Mouse (Mus musculus): ENCODE measurements around the gene Gm43738. TPM values are rescaled to one million over a fixed set of nuclear protein-coding genes. Genes with fewer than 3 reads are reported as not detected.

The Gm43738 gene
- polyA plus RNA-seq, 1 experiment from 2014 or later, result not detected

DNA sequence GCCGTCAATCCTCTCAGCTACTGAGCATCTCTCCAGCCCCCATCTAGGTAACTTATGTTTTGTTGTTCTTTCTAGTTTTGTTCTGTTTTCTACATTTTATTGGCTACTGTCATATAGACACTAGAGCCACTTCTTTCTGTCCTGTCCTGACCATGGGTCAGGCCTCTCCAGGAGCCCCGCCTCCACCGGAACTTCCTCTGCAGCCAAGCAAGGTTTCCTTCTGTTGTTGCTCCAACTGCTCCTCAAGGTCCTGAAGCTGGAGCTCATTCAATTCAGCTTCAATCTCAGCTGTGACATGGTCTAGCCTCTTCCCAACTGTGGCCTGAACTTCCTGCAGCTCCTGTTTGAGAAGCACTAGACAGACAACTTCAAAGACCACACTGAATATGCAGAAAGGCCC, 29.0 kb upstream of the Gm43738 start:
- ATAC-seq (ENCODE audit: low FRiP score, low read depth), result no peak
- H3K4me2 ChIP-seq (replicated peaks), result no peak overlapping the region
- 98% methylated on average over 3 of the region's 3 CpGs for WGBS

DNA sequence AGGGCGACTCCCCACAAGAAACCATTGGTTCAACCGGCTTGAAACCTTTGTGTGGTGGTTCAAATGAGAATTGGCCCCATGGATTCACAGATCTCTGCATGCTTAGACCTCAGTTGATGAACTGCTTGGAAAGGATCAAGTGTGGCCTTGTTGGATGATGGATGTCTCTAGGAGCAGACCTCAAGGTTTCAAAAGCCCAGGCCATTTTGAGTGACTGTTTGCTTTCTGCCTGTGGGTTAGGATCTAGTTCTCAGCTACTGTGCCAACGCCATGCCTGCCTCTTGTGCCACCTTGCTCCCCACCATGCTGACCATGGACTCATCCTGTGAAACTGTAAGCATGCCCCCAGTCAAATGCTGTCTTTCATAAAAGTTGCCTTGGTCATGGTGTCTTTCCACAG, 25.1 kb upstream of the Gm43738 start:
- H3K27ac ChIP-seq, result no peak overlapping the region
- no peaks in the 10 kb centered on the region for H3K27me3 ChIP-seq (replicated peaks)
- H3K4me3 ChIP-seq, result no peak overlapping the region
- no peaks in the 10 kb centered on the region for H3K4me1 ChIP-seq
- no peak overlapping the region for H3K4me2 ChIP-seq (replicated peaks)
- H3K9me3 ChIP-seq, result no peaks in the 10 kb centered on the region
- H3K9ac ChIP-seq, result no peak overlapping the region
- H3K36me3 ChIP-seq, result no peaks in the 10 kb centered on the region
- 92% methylated on average over 3 of the region's 3 CpGs for WGBS
- ATAC-seq (ENCODE audit: low FRiP score, low read depth), result no peak

More for the DNA sequence above, 29.0 kb upstream of the Gm43738 start:
- H3K9ac ChIP-seq, result no peak overlapping the region
- no peaks in the 10 kb centered on the region; the same call in none of the 2 replicates for H3K27me3 ChIP-seq (replicated peaks)
- H3K9me3 ChIP-seq, result no peaks in the 10 kb centered on the region
- peaks cover 7% of the 10 kb centered on the region for H3K4me1 ChIP-seq
- no peaks in the 10 kb centered on the region for H3K36me3 ChIP-seq
- H3K4me3 ChIP-seq, result no peak overlapping the region
- no peak overlapping the region for H3K27ac ChIP-seq

DNA sequence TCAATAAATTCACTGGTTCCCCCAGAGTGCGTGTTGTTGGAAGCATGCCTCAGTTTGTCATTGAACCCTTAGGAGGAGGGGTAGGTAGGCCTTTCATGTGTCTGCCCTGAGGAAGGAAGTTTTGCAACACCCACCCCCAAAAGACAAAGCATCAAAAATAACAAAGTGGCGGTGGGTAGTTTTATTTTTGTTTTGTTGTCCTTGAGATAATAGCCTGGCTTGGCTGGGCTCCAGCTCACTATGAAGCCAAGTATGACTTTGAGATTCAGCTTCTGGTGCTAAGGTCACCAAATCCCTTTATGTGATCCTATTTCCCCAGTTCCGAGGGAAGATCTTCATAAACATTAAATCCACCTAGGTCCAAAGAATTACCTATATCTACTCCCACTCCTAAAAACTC, 23.3 kb upstream of the Gm43738 start:
- Histone ChIP-seq H3K27ac (no peak overlapping the region), H3K36me3 (no peaks in the 10 kb centered on the region), H3K9me3 (no peaks in the 10 kb centered on the region), H3K4me3 (no peak overlapping the region), H3K27me3 (replicated peaks) (no peaks in the 10 kb centered on the region), H3K4me1 (no peaks in the 10 kb centered on the region), H3K9ac (no peak overlapping the region), H3K4me2 (replicated peaks) (no peak overlapping the region)
- no peak for ATAC-seq (ENCODE audit: low FRiP score, low read depth)
- 89% methylated on average over 3 of the region's 3 CpGs for WGBS

DNA sequence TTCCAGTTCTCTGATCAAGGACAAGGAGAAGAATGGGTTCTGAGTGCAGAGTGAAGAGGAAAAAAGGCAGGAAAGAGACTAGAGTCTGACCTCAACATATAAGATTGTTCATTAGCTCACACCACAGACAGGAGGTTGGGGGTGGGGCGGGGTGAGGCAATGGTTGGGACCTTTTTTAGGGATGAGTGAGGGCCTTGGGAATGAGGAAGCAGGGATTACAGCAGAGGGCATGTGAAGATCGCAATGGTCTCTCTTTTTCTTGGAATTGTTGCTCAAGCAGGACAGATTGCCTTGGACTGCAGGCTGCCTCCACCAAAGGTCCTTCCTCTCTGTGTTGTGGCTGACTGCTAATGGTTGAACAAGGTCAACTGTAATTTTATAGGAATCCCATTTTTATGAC, 22.4 kb upstream of the Gm43738 start:
- no peaks in the 10 kb centered on the region for H3K36me3 ChIP-seq
- no peak overlapping the region for H3K27ac ChIP-seq
- ATAC-seq (ENCODE audit: low FRiP score, low read depth), result no peak
- no peaks in the 10 kb centered on the region for H3K27me3 ChIP-seq (replicated peaks)
- no peaks in the 10 kb centered on the region for H3K9me3 ChIP-seq
- H3K9ac ChIP-seq, result no peak overlapping the region
- no peak overlapping the region for H3K4me3 ChIP-seq
- H3K4me2 ChIP-seq (replicated peaks), result no peak overlapping the region
- 78% methylated on average over 2 of the region's 2 CpGs for WGBS
- no peaks in the 10 kb centered on the region for H3K4me1 ChIP-seq

DNA sequence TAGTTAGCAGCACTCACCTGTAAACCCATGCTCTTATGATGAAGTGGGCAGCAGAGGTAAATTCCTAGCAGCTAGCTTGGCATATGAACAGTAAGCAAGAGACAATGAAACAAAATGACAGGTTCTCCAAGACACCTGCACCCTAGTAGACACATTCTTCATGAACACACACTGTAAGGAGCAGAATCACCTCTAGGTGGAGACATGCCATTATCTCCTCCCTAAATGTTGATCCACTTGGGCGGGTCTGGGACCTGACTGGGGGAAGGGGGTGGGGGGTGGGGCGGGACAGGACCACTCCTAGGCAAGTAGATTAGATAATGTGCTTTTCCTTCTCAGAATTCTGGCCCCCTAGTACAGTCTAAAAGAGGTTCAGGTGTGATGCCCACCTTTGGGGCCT, 14.6 kb upstream of the Gm43738 start:
- H3K4me1 ChIP-seq, result no peaks in the 10 kb centered on the region
- no peak overlapping the region for H3K27ac ChIP-seq
- no peak overlapping the region for H3K9ac ChIP-seq
- 3% methylated on average over 2 of the region's 2 CpGs for WGBS
- H3K4me2 ChIP-seq (replicated peaks), result no peak overlapping the region
- ATAC-seq (ENCODE audit: low FRiP score, low read depth), result no peak
- no peaks in the 10 kb centered on the region for H3K36me3 ChIP-seq
- H3K9me3 ChIP-seq, result no peaks in the 10 kb centered on the region
- H3K27me3 ChIP-seq (replicated peaks), result no peaks in the 10 kb centered on the region
- no peak overlapping the region for H3K4me3 ChIP-seq

DNA sequence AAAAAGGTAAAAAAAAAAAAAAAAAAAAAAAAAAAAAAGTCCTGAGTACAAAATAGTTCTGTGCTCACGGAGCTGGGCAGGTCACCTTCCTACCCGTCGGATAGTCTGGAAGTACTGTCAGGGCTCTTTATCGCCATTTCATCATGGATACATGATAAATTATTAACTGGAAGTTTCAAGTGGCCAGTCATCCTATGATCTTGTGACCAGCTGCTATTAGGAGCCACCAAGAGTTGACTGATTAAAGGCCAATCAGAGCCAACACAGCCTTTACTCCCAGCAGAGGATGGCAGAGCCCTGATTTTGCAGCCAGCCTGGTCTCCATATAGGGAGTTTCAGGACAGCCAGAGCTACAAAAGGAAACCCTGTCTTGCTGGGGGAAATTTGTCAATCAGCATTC, 12.2 kb upstream of the Gm43738 start:
- 88% methylated on average over 4 of the region's 4 CpGs for WGBS
- no peak for ATAC-seq (ENCODE audit: low FRiP score, low read depth)
- H3K4me1 ChIP-seq, result no peaks in the 10 kb centered on the region

DNA sequence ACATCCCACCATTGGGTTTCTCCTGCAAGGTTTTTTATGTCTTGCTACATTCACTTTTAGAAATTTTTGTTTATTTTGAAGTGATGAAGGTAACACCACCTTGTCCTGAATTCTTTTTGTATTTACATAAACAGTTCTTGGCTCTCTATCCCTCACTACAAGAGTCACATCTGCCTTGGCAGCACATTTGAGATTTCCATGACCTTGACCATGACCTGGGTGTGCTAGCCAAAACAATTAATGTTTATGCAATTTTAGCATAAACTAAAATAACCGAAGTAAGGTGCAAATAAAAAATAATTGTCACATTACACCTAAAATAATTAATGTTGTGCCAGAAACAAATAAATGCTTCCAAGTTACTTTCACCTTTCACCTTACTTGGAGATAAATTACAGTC, 7.2 kb upstream of the Gm43738 start:
- Histone ChIP-seq H3K4me2 (replicated peaks) (no peak overlapping the region), H3K4me1 (no peaks in the 10 kb centered on the region), H3K27me3 (replicated peaks) (no peaks in the 10 kb centered on the region), H3K36me3 (no peaks in the 10 kb centered on the region), H3K4me3 (no peak overlapping the region), H3K9me3 (no peaks in the 10 kb centered on the region), H3K9ac (no peak overlapping the region), H3K27ac (no peak overlapping the region)
- 72% methylated on average over 1 of the region's 1 CpGs for WGBS
- ATAC-seq (ENCODE audit: low FRiP score, low read depth), result no peak

More for the DNA sequence above, 12.2 kb upstream of the Gm43738 start:
- no peak overlapping the region for H3K4me3 ChIP-seq
- no peaks in the 10 kb centered on the region for H3K9me3 ChIP-seq
- H3K9ac ChIP-seq, result no peak overlapping the region
- H3K36me3 ChIP-seq, result no peaks in the 10 kb centered on the region
- no peak overlapping the region for H3K27ac ChIP-seq
- no peak overlapping the region for H3K4me2 ChIP-seq (replicated peaks)
- H3K27me3 ChIP-seq (replicated peaks), result no peaks in the 10 kb centered on the region

DNA sequence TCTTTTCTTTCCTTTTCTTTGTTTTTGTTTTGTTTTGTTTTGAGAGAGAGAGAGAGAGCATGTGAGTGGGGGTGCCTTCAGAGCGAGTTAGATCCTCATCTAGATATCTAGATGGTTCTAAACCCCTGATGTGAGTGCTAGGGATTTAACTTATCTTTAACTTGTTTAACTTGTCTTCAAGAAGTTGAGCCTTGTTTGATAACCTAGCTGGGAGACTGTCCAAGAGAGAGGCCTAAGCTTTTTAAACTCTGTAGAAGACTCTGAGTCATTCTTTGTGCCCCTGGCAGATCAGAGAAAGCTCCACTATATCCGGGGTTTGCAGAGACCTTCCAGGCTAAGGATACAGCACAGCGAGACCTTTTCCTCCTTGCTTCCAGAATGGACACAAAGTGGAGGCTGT, 6.6 kb upstream of the Gm43738 start:
- no peak overlapping the region for H3K4me2 ChIP-seq (replicated peaks)
- no peaks in the 10 kb centered on the region for H3K27me3 ChIP-seq (replicated peaks)
- no peak overlapping the region for H3K9ac ChIP-seq
- H3K9me3 ChIP-seq, result no peaks in the 10 kb centered on the region
- WGBS, result 76% methylated on average over 3 of the region's 3 CpGs
- H3K36me3 ChIP-seq, result no peaks in the 10 kb centered on the region
- no peaks in the 10 kb centered on the region for H3K4me1 ChIP-seq
- H3K4me3 ChIP-seq, result no peak overlapping the region
- ATAC-seq (ENCODE audit: low FRiP score, low read depth), result no peak
- H3K27ac ChIP-seq, result no peak overlapping the region

DNA sequence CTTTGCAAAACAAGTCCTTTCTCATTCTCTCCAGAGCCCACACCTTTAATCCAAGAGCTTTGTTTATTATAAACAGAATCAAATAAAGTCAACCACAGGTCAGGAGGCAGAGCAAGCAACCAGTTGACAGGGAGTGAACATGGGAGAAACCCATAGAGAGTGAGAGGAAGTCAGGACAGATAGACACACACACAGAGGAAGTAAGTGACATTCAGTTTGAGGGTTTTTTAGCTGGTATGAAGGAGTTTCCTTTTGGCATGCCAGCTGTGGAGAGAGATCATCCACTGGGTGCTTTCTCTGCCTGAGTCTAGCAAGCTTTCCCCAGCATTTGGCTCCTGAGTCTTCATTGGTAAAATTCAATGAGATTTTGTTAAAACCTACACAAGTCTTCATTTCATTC, 6.0 kb upstream of the Gm43738 start:
- Histone ChIP-seq H3K27ac (no peak overlapping the region), H3K4me2 (replicated peaks) (no peak overlapping the region), H3K9ac (no peak overlapping the region), H3K36me3 (no peaks in the 10 kb centered on the region), H3K27me3 (replicated peaks) (no peaks in the 10 kb centered on the region), H3K9me3 (no peaks in the 10 kb centered on the region), H3K4me1 (no peaks in the 10 kb centered on the region), H3K4me3 (no peak overlapping the region)
- no peak for ATAC-seq (ENCODE audit: low FRiP score, low read depth)

DNA sequence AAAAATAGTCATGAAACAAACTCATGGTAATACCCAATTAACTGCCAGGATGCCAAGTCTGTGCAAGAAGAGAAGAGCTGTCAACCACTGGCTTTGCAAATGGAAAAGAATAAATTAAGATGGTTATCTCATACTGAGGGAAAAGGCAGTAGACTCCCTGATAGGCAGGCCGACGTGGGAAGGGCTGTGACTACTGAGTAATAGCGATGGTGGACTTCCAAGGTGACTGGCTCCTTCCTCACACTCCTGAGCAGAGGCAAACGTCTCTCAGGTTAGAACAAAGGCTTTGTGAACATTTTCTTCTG, 2.3 kb upstream of the Gm43738 start:
- H3K27ac ChIP-seq, result no peak overlapping the region
- H3K9me3 ChIP-seq, result no peaks in the 10 kb centered on the region
- no peak overlapping the region for H3K4me2 ChIP-seq (replicated peaks)
- no peak for ATAC-seq (ENCODE audit: low FRiP score, low read depth)
- 79% methylated on average over 4 of the region's 4 CpGs for WGBS
- H3K9ac ChIP-seq, result no peak overlapping the region
- H3K27me3 ChIP-seq (replicated peaks), result no peaks in the 10 kb centered on the region
- no peak overlapping the region for H3K4me3 ChIP-seq
- peaks cover 26% of the 10 kb centered on the region for H3K4me1 ChIP-seq
- peaks cover 14% of the 10 kb centered on the region for H3K36me3 ChIP-seq

DNA sequence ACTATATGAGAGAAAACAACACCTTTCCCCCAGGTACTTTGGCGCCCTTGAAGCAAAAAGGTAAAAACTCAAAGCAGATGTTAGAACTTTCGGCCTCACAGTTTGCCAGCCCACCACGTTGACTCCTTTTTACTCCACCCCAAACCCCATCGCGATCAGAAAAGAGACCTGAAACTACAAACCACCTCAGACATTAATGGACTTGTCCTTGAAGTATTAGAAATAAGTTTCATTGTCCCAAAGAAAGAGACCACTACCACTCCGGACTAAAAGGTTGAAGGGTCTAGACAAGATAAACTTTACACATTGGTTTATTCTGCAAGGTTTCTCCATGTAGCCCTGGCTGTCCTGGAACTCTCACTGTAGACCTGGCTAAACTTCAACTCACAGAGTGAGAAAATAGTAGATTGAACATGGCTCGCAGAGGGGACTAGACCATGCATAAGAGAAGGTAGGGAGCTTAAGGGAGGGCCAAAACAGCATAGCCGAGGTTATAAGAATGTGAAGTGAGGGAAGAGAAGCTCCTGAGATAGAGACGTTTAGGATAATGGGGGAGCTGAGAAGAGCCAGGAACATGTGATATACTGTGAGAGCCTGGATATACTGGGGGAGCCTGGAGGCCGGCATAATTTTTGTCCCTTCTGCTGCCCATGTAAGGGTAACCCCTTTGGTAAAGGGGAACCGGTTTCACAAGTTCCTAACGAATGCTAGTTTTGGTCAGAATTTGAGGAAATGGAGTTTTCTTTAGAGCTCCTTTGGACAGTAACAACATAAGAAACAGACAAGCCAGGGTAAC, 1.8 kb upstream of the Gm43738 start:
- no peak for ATAC-seq (ENCODE audit: low FRiP score, low read depth)
- Histone ChIP-seq H3K27me3 (replicated peaks) (no peaks in the 10 kb centered on the region), H3K4me3 (no peak overlapping the region), H3K4me2 (replicated peaks) (peak overlapping the region; percentile 90), H3K27ac (peak overlapping the region; percentile 1; the same call in 1 of the 2 replicates), H3K9me3 (no peaks in the 10 kb centered on the region), H3K4me1 (peaks cover 26% of the 10 kb centered on the region), H3K9ac (no peak overlapping the region), H3K36me3 (peaks cover 19% of the 10 kb centered on the region)
- 68% methylated on average over 12 of the region's 12 CpGs for WGBS

DNA sequence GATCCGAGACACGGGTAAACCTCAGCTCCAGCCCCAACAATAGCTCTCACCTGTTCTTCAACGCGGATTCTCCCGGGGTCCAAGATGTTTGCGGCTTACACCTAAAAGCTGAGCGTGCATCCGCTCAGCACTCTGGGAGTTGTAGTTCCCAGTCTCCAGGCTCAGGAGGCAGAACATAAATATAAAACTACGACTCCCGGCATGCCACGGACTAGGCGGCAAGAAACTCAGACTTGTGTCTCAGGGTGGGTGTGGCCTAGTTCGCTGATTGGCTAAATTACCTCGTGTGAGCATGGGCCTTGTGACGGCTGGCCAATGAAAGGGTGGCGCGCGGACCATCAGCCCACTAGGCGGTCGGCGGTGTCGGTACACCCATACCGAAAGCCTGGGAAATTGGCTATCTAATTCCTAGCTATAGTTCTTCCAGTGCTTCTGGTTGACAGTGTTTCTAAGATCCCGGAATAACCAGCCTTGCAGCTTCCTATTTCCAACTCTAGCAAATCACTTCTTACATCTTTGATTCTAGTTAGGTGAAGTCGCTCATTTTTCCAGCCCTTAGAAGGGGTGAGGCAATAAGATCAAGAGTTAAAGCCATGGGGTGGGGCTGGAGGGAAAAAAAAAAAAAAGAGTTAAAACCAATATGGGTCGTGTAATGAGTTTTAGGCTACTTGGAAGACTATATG, 1.1 kb upstream of the Gm43738 start, which contains the start of gene Fdps:
TSS of gene Fdps (minus strand) at position 148 of the 683 bp plus-strand sequence.
- ATAC-seq (ENCODE audit: low FRiP score, low read depth), result peak; percentile 99
- WGBS, result under 1% methylated on average over 26 of the region's 26 CpGs

DNA sequence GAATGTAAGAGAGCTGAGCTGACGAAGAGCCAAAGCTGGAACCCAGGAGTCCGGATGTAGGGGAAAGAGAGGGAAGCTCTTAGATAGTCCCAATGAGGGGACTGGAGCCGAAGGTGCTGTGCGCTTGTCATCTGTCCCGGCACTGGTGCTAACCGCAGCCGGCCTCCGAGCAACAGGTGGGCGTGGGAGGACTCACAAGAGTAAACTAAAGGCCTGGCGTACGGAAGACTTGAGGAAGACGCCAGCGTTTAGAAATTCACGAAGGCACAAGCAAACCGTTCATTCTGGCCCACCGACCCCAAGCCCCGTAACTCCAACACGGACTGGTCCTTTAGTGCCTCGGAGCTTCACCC, 536 bp upstream of the Gm43738 start:
- Histone ChIP-seq H3K4me3 (peak overlapping the region; percentile 75), H3K36me3 (peaks cover 26% of the 10 kb centered on the region)

More for the DNA sequence above, 1.1 kb upstream of the Gm43738 start, which contains the start of gene Fdps:
- peak within 1 kb of the TSS; percentile 75 for H3K4me3 ChIP-seq
- peak within 1 kb of the TSS; percentile 75 for H3K9ac ChIP-seq
- peak within 1 kb of the TSS; percentile 90 for H3K4me2 ChIP-seq (replicated peaks)
- peaks cover 26% of the 10 kb centered on the region for H3K4me1 ChIP-seq
- peak within 1 kb of the TSS; percentile 1; the same call in 1 of the 2 replicates for H3K27ac ChIP-seq
- no peaks in the 10 kb centered on the region for H3K27me3 ChIP-seq (replicated peaks)
- H3K9me3 ChIP-seq, result no peaks in the 10 kb centered on the region
- peaks cover 21% of the 10 kb centered on the region for H3K36me3 ChIP-seq

More for the DNA sequence above, 536 bp upstream of the Gm43738 start:
- Histone ChIP-seq H3K4me2 (replicated peaks) (peak overlapping the region; percentile 90), H3K27ac (no peak overlapping the region), H3K4me1 (peaks cover 26% of the 10 kb centered on the region), H3K27me3 (replicated peaks) (no peaks in the 10 kb centered on the region), H3K9ac (peak overlapping the region; percentile 75), H3K9me3 (no peaks in the 10 kb centered on the region)
- WGBS, result 1% methylated on average over 19 of the region's 19 CpGs
- ATAC-seq (ENCODE audit: low FRiP score, low read depth), result peak; percentile 24; the same call in 1 of the 2 replicates
